Mouse (Mus musculus): Measurements from ENCODE around the gene C1ql4.
"Not testable (repeated sequence)": the region's sequence is repeated elsewhere in the genome, so short reads cannot be mapped to it uniquely, and the experiment has no call there.

The C1ql4 gene

GRCm38 (mm10) chr15:99098493-99098861, 10.9 kb upstream of the C1ql4 start:
- no peak for DNase-seq (ENCODE audit: low read depth, low spot score)

GRCm38 (mm10) chr15:99097840-99098492, 10.3 kb upstream of the C1ql4 start:
- no peak for DNase-seq (ENCODE audit: low read depth, low spot score)

- no peak for DNase-seq (ENCODE audit: low read depth, low spot score)
Measured at GRCm38 (mm10) chr15:99096831-99097500, 9.3 kb upstream of the C1ql4 start.

GRCm38 (mm10) chr15:99096061-99096793, 8.6 kb upstream of the C1ql4 start:
- DNase-seq (ENCODE audit: low read depth, low spot score): no peak

GRCm38 (mm10) chr15:99095356-99095755, 7.7 kb upstream of the C1ql4 start:
- no peak for DNase-seq (ENCODE audit: low read depth, low spot score)

- no peak for DNase-seq (ENCODE audit: low read depth, low spot score)
Measured at GRCm38 (mm10) chr15:99094631-99095270, 7.1 kb upstream of the C1ql4 start.

GRCm38 (mm10) chr15:99093291-99094258, 6.0 kb upstream of the C1ql4 start:
- DNase-seq (ENCODE audit: low read depth, low spot score): no peak

- no peak for DNase-seq (ENCODE audit: low read depth, low spot score)
Measured at GRCm38 (mm10) chr15:99092870-99093269, 5.3 kb upstream of the C1ql4 start, which contains the start of gene Dnajc22. Gene Dnajc22, plus strand, starts transcription at chr15:99093170.

GRCm38 (mm10) chr15:99089069-99089468, 1.5 kb upstream of the C1ql4 start:
- no peak for DNase-seq (ENCODE audit: low read depth, low spot score)

GRCm38 (mm10) chr15:99088292-99088691, 675 bp upstream of the C1ql4 start:
- DNase-seq (ENCODE audit: low read depth, low spot score): no peak

GRCm38 (mm10) chr15:99085997-99086396, 1.6 kb downstream of the C1ql4 start:
- DNase-seq (ENCODE audit: low read depth, low spot score): no peak

GRCm38 (mm10) chr15:99084618-99085017, 3.0 kb downstream of the C1ql4 start:
- no peak for DNase-seq (ENCODE audit: low read depth, low spot score)

- no peak for DNase-seq (ENCODE audit: low read depth, low spot score)
Measured at GRCm38 (mm10) chr15:99083867-99084557, 3.6 kb downstream of the C1ql4 start.

GRCm38 (mm10) chr15:99083258-99083657, 4.4 kb downstream of the C1ql4 start:
- no peak for DNase-seq (ENCODE audit: low read depth, low spot score)

- no peak for DNase-seq (ENCODE audit: low read depth, low spot score)
Measured at GRCm38 (mm10) chr15:99082840-99083239, 4.8 kb downstream of the C1ql4 start.

GRCm38 (mm10) chr15:99082322-99082721, 5.3 kb downstream of the C1ql4 start:
- DNase-seq (ENCODE audit: low read depth, low spot score): no peak

- DNase-seq (ENCODE audit: low read depth, low spot score): no peak
Measured at GRCm38 (mm10) chr15:99079804-99080203, 7.8 kb downstream of the C1ql4 start.

GRCm38 (mm10) chr15:99078181-99078910, 9.3 kb downstream of the C1ql4 start:
- DNase-seq (ENCODE audit: low read depth, low spot score): no peak

GRCm38 (mm10) chr15:99076011-99076410, 11.6 kb downstream of the C1ql4 start:
- DNase-seq (ENCODE audit: low read depth, low spot score): not testable (repeated sequence)

Measured in c-Kit-negative CD71-positive TER-119-positive erythroid progenitor cells, embryonic 14.5 days (primary cell).